Mouse (Mus musculus) small intestine, adult 2 months (tissue): ENCODE data around the gene Postn. TPM values are rescaled to one million over a fixed set of nuclear protein-coding genes. Genes with fewer than 3 reads are reported as not detected.

Source experiments
- H3K27ac ChIP-seq: fragments of 200-500 bp; 2 replicates; pipeline ENCODE4 v1.5.1; 2012; ENCODE audit warnings: low read depth, low read length, control low read depth, inconsistent platforms; ENCODE audit not compliant: insufficient read depth
- H3K27me3 ChIP-seq: fragments of 200-500 bp; 2 replicates; pipeline ENCODE4 v1.6.1; 2012; ENCODE audit warnings: mild to moderate bottlenecking, moderate library complexity, low read length, inconsistent platforms; ENCODE audit not compliant: control insufficient read depth, insufficient read depth
- H3K36me3 ChIP-seq: fragments of 200-500 bp; 2 replicates; pipeline ENCODE4 v1.6.1; 2012; ENCODE audit warnings: mild to moderate bottlenecking, low read length, control low read depth, inconsistent platforms; ENCODE audit not compliant: control insufficient read depth, insufficient read depth
- H3K4me1 ChIP-seq: fragments of 200-500 bp; 2 replicates; pipeline ENCODE4 v1.6.1; 2012; ENCODE audit warnings: low read length, inconsistent platforms, mixed read lengths; ENCODE audit not compliant: control insufficient read depth, insufficient read depth, insufficient read length
- H3K4me3 ChIP-seq: fragments of 200-500 bp; 2 replicates; pipeline ENCODE4 v1.5.1; 2012; ENCODE audit warnings: low read depth, mild to moderate bottlenecking, control low read depth, inconsistent platforms, low read length, moderate library complexity
- CTCF ChIP-seq: fragments of 200-500 bp; IDR thresholded peaks from 2 replicates; pipeline ENCODE4 v1.5.1; 2012; ENCODE audit warnings: low read depth, mild to moderate bottlenecking, control low read depth, inconsistent platforms, low read length, moderate library complexity, mixed read lengths; ENCODE audit not compliant: insufficient replicate concordance, insufficient read length; ENCODE audit errors: extremely low read depth
- POLR2A ChIP-seq: fragments of 200-500 bp; IDR thresholded peaks from 2 replicates; pipeline ENCODE4 v1.6.1; 2012; ENCODE audit warnings: low read depth, mild to moderate bottlenecking, control low read depth, inconsistent platforms, low read length, moderate library complexity
- WGBS: fragments of 180-500 bp; shearing (Covaris S2); methylation state at CpG from one replicate; pipeline ENCODE4 v1.1.7; 2018; 5-methylcytosine and 5-hydroxymethylcytosine counted together
- polyA plus RNA-seq: library from polyadenylated mRNA; depleted of rRNA; stranded (reverse); fragments of >200 nt; gene quantifications from 2 replicates; pipeline ENCODE4 v1.2.3, GENCODE M21; 2012

Gene Postn
- polyA plus RNA-seq, 1 experiment = 3.0 TPM

DNA sequence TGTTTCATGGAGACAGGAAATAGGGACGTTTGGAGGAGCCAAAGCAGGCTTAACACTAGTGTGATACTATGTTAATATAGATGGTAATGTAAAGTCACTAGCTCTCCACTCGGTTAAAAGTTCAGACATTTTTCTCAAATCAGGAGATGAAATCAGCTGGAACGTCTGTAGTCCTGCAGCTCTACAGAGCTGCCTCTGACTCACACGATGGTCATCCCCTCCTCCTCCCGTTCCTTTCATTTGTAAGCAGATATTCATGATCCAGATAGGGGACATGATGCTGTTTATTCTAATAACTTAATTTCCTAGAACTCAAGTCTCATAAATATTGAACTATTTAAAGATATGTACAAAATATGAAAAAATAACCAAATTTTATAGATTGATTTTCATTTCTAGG is 40.8 kb downstream of the Postn start:
- no peak overlapping the region for H3K4me3 ChIP-seq
- no peaks in the 10 kb centered on the region for H3K27me3 ChIP-seq
- H3K27ac ChIP-seq = no peak overlapping the region
- no peak for TF ChIP-seq POLR2A
- no peak for TF ChIP-seq CTCF
- H3K36me3 ChIP-seq = no peaks in the 10 kb centered on the region
- 75% methylated on average over 5 of the region's 5 CpGs for WGBS
- no peaks in the 10 kb centered on the region for H3K4me1 ChIP-seq

DNA sequence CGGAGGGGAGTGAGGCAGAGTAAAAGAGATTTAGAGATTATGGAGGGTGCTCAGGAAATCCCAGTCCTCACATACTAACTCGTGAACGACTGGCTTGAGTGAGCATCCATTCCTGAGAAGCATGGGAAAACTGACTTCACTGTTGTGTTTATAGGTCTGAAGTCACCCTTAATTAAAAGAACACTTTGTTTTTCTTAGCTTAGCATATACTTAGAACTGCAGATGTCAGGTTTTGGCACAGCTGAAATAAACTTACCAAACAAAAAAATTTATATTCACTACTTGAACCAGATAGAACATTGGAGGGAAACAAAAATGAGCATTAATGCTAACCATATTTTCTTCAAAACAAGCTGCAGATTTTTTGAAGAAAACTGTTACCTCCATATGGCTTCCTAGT is 42.9 kb downstream of the Postn start:
- 48% methylated on average over 3 of the region's 3 CpGs for WGBS
- Histone ChIP-seq H3K27me3 (no peaks in the 10 kb centered on the region), H3K4me1 (no peaks in the 10 kb centered on the region), H3K27ac (no peak overlapping the region), H3K36me3 (no peaks in the 10 kb centered on the region), H3K4me3 (no peak overlapping the region)
- TF ChIP-seq CTCF (no peak), POLR2A (no peak)

DNA sequence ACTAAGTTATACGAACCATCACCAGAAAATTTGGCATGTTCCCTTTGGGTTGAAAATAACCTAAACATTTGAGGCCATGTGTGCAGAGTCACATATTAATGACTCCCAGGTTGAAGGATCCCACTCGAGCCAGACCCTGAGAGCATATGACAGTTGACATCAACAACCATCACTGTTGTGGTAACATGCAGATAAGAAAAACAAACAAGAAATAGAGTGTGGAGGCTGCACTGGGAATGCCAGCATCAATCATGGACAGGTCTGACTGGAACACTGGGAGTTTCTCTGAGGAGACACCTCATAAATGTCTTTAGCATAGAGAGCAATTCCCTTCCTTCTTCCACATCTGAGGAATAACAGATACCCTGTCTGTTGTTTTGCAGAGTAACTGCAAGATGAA is 45.7 kb downstream of the Postn start:
- TF ChIP-seq POLR2A (no peak), CTCF (no peak)
- Histone ChIP-seq H3K27me3 (no peaks in the 10 kb centered on the region), H3K4me3 (no peak overlapping the region), H3K4me1 (no peaks in the 10 kb centered on the region), H3K36me3 (no peaks in the 10 kb centered on the region), H3K27ac (no peak overlapping the region)
- WGBS = 38% methylated on average over 2 of the region's 2 CpGs

DNA sequence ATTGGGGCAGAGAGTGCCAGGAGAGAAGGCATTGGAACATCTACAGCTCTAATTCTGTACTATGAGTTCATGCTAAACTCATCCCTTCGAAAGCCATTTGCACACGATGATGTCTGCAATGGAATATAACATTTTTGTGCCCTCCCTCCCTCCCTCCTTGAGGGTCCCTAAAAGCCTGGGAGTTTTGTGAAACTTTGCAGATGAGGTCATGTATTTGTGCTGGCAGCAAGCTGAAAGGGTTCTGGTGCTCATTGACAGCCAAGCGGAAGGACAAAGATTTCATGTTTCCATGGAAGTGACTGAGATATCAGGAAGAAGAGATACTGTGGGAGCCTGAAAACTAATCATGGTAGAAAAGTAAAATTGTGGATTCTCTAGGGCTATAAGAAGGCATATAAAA is 50.1 kb downstream of the Postn start:
- 85% methylated on average over 3 of the region's 3 CpGs for WGBS
- H3K27me3 ChIP-seq = no peaks in the 10 kb centered on the region
- TF ChIP-seq POLR2A = no peak
- TF ChIP-seq CTCF = no peak
- no peak overlapping the region for H3K27ac ChIP-seq
- no peaks in the 10 kb centered on the region for H3K4me1 ChIP-seq
- no peaks in the 10 kb centered on the region for H3K36me3 ChIP-seq
- no peak overlapping the region for H3K4me3 ChIP-seq

DNA sequence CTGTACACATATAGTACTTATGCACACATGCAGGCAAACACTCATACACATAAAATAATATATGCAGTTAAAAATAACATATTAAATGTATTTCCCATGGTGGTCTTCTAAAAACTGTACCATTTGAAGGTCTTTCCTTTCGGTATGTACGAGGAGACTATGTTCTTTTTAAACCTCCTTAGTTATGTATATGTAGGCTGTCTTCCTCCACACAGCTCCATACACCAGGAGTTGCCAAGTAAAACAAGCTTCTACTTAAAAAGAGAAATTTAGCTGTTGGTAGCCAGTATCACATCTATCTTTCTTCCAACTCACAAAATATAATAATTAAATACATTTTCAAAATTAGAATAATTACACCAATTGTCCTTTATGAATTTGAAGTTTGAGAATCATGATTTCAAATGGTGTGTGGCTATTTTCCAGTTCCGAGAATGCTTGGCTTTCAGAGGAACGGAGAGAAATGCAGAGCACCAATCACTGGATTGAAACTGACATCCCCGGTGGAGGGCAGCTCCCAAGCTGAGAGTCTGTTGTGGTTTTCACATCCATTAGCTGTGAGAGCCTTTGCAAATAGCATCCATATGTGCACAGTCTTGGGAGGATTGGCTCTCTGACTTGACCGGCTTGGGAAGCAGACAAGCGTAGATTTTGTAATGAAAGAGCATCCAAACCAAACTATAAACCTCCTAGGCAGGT is 52.1 kb downstream of the Postn start:
- 83% methylated on average over 7 of the region's 7 CpGs for WGBS
- Histone ChIP-seq H3K4me3 (no peak overlapping the region), H3K27me3 (no peaks in the 10 kb centered on the region), H3K4me1 (no peaks in the 10 kb centered on the region), H3K36me3 (no peaks in the 10 kb centered on the region), H3K27ac (no peak overlapping the region)
- TF ChIP-seq CTCF (no peak), POLR2A (no peak)

DNA sequence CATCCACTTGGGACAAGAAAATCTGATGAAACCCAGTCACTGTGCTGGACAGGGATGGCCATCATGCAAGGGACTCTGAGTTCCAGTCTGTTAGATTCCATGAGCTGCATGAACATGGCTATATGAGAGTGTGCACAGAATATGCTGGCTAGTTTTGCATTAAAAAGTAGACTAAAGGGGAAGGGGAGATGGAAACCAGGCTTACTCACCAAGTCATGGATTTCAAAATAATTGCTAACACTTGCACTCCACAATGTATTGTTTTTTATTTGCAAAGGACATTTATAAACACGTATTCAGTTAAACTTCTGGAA is 52.6 kb downstream of the Postn start:
- 81% methylated on average over 1 of the region's 1 CpGs for WGBS
- Histone ChIP-seq H3K36me3 (no peaks in the 10 kb centered on the region), H3K4me1 (no peaks in the 10 kb centered on the region), H3K4me3 (no peak overlapping the region), H3K27ac (no peak overlapping the region), H3K27me3 (no peaks in the 10 kb centered on the region)
- TF ChIP-seq CTCF = no peak
- TF ChIP-seq POLR2A = no peak

DNA sequence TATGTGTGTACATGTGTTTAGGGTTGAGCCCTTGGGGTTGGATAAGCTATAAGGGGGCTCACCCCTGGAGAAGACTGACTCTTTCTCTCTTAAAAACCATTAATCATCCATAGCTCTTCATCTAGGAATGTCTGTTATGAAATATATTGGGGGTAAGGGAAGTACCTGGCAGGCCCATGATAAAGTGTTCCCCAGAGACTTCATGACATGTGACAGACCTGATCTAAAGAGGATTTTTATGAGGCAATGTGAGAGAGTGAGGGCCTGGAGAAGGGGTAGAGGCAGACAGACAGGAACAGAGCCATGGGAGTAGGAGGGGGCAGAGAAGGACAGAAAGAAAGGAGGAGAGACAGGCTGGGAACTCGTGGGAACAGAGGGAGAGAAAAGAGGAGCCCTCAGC is 53.5 kb downstream of the Postn start:
- TF ChIP-seq CTCF (no peak), POLR2A (no peak)
- Histone ChIP-seq H3K27ac (no peak overlapping the region), H3K36me3 (no peaks in the 10 kb centered on the region), H3K27me3 (no peaks in the 10 kb centered on the region), H3K4me3 (no peak overlapping the region), H3K4me1 (no peaks in the 10 kb centered on the region)
- 50% methylated on average over 1 of the region's 1 CpGs for WGBS

DNA sequence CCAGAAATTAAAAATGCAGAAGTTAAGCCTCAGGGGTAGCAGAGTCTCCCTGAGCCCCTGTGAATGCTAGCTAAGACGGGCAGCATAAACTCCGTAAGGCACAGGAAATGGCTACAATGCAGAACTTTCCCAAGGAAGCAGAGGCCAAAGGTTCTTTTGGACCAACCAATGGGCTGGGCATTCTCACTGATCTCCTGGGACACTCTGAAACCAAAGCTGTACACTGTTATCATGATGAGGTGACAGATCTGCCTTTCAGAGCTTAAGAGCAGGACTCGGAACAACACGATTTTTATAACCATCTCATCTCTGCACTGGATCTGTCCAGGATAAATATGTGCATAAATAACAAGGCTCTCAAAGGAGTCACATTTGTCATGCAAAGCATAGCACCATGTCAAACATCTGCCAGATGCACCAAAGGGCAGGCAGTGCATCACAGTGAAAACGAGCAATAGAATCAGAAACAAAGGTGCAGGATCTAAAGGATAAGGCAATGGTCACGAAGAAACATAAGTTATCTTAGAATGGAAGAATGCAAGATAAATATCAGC is 57.0 kb downstream of the Postn start:
- no peak overlapping the region for H3K4me3 ChIP-seq
- WGBS = 31% methylated on average over 6 of the region's 6 CpGs
- no peaks in the 10 kb centered on the region for H3K36me3 ChIP-seq
- TF ChIP-seq POLR2A = no peak
- no peak for TF ChIP-seq CTCF
- no peak overlapping the region for H3K27ac ChIP-seq
- no peaks in the 10 kb centered on the region for H3K4me1 ChIP-seq
- no peaks in the 10 kb centered on the region for H3K27me3 ChIP-seq
